Mouse (Mus musculus) right cerebral cortex, postnatal 25 days (tissue): ENCODE measurements around the gene Slc27a1.

Source experiments
- DNase-seq: peaks from one replicate; pipeline ENCODE4 v3.0.0; 2022

Slc27a1 gene

GRCm38 (mm10) chr8:71558071-71558957 is 10.4 kb upstream of the Slc27a1 start, which contains the start of gene Tmem221:
TSS of gene Tmem221 (minus strand) at chr8:71558871.
- DNase-seq: no peak

GRCm38 (mm10) chr8:71558958-71559690 is 9.6 kb upstream of the Slc27a1 start:
- no peak for DNase-seq

GRCm38 (mm10) chr8:71560071-71560470 is 8.6 kb upstream of the Slc27a1 start:
- DNase-seq: no peak

GRCm38 (mm10) chr8:71560765-71561164 is 7.9 kb upstream of the Slc27a1 start:
- no peak for DNase-seq

- DNase-seq: no peak
These were observed 7.3 kb upstream of the Slc27a1 start for GRCm38 (mm10) chr8:71561401-71561800.

- peak; percentile 73 for DNase-seq
These were observed 5.9 kb upstream of the Slc27a1 start for GRCm38 (mm10) chr8:71562751-71563150.

GRCm38 (mm10) chr8:71563992-71564391 is 4.7 kb upstream of the Slc27a1 start:
- DNase-seq: no peak

GRCm38 (mm10) chr8:71566501-71566900 is 2.2 kb upstream of the Slc27a1 start, which contains the start of gene Nxnl1:
TSS of gene Nxnl1 (minus strand) at chr8:71566601.
- no peak for DNase-seq

- no peak for DNase-seq
These were observed 1.1 kb upstream of the Slc27a1 start for GRCm38 (mm10) chr8:71567587-71567986.

- no peak for DNase-seq
These were observed 259 bp downstream of the Slc27a1 start for GRCm38 (mm10) chr8:71568941-71569340.

GRCm38 (mm10) chr8:71569366-71570290 is 946 bp downstream of the Slc27a1 start:
- peak; percentile 91 for DNase-seq

- DNase-seq: peak; percentile 92
These were observed 1.7 kb downstream of the Slc27a1 start for GRCm38 (mm10) chr8:71570291-71570954.

GRCm38 (mm10) chr8:71572077-71572476 is 3.4 kb downstream of the Slc27a1 start:
- DNase-seq: no peak

- DNase-seq: peak; percentile 74
These were observed 4.4 kb downstream of the Slc27a1 start for GRCm38 (mm10) chr8:71572847-71573633.

GRCm38 (mm10) chr8:71574426-71574825 is 5.7 kb downstream of the Slc27a1 start:
- no peak for DNase-seq

GRCm38 (mm10) chr8:71575020-71575419 is 6.3 kb downstream of the Slc27a1 start:
- DNase-seq: no peak

- no peak for DNase-seq
These were observed 9.2 kb downstream of the Slc27a1 start for GRCm38 (mm10) chr8:71577856-71578387.

GRCm38 (mm10) chr8:71579009-71579408 is 10.3 kb downstream of the Slc27a1 start:
- DNase-seq: no peak

GRCm38 (mm10) chr8:71579476-71579875 is 10.8 kb downstream of the Slc27a1 start:
- no peak for DNase-seq

- DNase-seq: no peak
These were observed 11.5 kb downstream of the Slc27a1 start for GRCm38 (mm10) chr8:71580201-71580600.

GRCm38 (mm10) chr8:71586891-71587290 is 18.2 kb downstream of the Slc27a1 start:
- no peak for DNase-seq
